Mouse (Mus musculus) kidney, adult 10 weeks (tissue): ENCODE measurements around the gene Fev. TPM values are rescaled to one million over a fixed set of nuclear protein-coding genes. Genes with fewer than 3 reads are reported as not detected.

Experiments used
- polyA plus RNA-seq: library from polyadenylated mRNA; stranded (reverse); fragments of 350-450 nt; fragmentation: Illumina TruSeq; extraction: RNeasy Lipid Tissue Mini Kit (QIAGEN cat#74804); gene quantifications from one replicate; pipeline ENCODE4 v1.2.3, GENCODE M21; 2014; ENCODE audit warnings: low read depth, low replicate concordance

Fev gene
- not detected for polyA plus RNA-seq

DNA sequence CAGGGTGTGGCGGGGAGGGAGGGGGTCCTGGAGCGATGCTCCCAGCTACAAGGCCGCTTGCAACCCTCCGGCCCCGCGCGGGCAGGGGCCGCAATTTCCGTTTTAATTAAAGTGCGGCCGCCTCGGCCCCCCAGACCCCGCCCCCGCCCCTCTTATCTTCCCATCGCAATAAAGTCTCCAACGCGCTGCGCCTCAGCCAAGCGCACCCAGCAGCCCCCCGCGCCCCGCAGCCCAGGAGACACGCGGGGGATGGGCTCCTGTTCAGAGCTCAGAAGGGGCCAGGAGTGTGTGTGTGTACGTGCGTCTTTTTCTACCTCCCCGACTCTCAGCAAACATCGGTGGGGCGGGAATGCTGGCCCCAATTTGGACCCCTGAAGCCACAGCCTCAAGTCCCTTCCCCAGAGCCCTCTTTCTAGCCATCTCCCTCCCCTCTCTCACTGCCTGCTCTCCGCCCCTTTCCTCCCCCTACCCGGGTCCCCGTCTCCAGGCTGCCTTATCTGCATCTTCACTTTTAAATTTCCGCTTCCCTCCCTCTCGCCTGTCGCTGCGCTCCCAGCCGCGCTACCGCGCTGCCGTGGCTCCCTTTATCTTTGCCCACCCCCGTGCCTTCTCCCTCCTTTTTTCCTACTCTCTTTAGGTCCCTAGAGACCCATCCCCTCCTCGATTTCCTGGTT, at the start of gene Fev:
Fev (minus strand) TSS at position 51 of the 674 bp plus-strand sequence.

DNA sequence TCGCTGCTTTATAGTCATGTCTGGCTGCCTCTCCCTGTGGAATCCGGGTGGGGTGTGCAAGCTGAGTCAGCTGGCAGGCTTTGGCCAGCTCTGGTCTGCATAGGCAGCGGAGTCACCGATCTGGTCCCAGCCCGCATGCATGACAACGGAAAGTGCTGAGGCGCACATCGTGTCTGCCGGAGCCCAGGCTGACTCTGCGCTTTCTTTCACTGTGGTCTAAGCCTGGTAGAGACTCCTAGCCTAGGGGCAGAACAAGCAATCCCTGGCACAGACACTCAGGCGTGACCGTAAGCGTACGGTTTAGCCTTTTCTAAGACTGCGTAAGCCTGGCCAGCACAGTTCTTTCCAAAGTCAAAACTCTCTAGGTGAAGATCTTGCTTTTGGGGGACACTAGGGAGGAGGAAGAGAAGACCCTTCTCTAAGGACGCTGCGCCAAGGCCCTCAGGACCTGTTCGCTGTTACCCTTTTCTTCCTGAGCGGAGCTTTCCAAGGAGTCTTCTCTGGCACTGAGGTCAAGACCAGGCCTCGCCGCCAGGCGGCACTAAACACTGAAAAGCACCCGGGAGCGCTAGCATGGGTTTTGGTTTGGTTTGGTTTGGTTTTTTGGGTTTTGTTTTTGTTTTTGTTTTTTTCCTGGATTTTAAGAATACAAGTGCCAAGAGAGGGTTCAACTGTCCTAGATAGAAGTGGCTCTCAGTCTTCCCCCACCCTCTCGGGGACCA, 8.1 kb upstream of the Fev start, which contains the start of gene Cryba2:
Cryba2 (minus strand) TSS at position 10 of the 722 bp plus-strand sequence.

DNA sequence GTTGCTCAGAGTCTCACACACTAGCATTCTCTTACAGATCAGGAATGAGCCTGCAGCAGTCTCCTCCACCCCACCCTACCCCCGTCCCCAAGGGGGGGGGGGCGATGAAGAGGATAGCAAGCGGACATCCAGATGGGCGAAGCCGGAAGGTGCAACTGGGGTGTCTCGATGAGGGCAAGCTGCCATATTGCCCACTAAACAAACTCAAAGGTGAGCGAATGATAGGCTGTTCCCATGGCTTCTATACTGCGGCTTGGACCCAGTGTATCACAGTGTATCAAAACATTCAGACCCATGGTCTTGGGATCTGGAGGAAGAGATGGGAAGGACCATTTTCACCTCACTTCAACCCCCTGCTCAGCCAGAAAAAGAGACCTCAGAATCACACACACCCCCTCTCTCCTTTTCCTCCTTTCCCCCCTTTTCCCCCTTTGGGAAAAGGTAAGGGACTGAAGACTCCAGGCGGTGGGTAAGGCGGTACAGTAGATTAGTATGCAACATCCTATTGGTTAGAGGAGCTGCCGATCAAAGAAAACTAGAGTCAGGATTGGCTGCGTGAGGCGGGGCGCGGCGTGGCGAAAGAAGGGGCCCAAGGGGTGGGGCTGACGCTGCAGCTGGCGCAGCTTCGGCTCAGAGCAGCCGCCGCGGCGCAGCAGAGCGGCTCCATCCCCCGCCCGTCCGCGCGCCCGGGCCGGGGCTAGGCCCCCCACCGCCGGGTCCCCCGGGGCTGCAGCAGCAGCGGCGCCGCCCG, 30.7 kb downstream of the Fev start, which contains the start of gene Cdk5r2:
Cdk5r2 (plus strand) TSS at position 629 of the 751 bp plus-strand sequence.

Other genes starting within 250 kb of the Fev start
- 22.1 TPM for gene Ttll4, start 223.7 kb downstream of the Fev start, polyA plus RNA-seq
- 7.9 TPM for gene Cyp27a1, start 171.8 kb downstream of the Fev start, polyA plus RNA-seq
- gene Prkag3, start 136.2 kb downstream of the Fev start, polyA plus RNA-seq, result 1.2 TPM
- not detected for gene Wnt6, start 113.5 kb downstream of the Fev start, polyA plus RNA-seq
- gene Wnt10a, start 93.9 kb downstream of the Fev start, polyA plus RNA-seq, result not detected
- gene Cdk5r2, start 30.5 kb downstream of the Fev start, polyA plus RNA-seq, result not detected
- gene Cryba2, start 7.7 kb upstream of the Fev start, polyA plus RNA-seq, result not detected
- gene Cfap65, start 50.2 kb upstream of the Fev start, polyA plus RNA-seq, result 0.28 TPM
- 0.44 TPM for gene Ihh, start 66.3 kb upstream of the Fev start, polyA plus RNA-seq
- gene Nhej1, start 239.8 kb upstream of the Fev start, polyA plus RNA-seq, result 0.89 TPM
- gene Slc23a3, start 248.5 kb upstream of the Fev start, polyA plus RNA-seq, result 5.4 TPM